Mouse (Mus musculus) embryo, embryonic 9.5 days (tissue): Measurements from ENCODE around the gene Rere.
"Not testable (repeated sequence)": the region's sequence is repeated elsewhere in the genome, so short reads cannot be mapped to it uniquely, and the experiment has no call there.

Experiments
- DNase-seq: peaks from one replicate; pipeline ENCODE4 v3.0.0-alpha.2; 2017; ENCODE audit errors: extremely low spot score

Gene Rere

DNA sequence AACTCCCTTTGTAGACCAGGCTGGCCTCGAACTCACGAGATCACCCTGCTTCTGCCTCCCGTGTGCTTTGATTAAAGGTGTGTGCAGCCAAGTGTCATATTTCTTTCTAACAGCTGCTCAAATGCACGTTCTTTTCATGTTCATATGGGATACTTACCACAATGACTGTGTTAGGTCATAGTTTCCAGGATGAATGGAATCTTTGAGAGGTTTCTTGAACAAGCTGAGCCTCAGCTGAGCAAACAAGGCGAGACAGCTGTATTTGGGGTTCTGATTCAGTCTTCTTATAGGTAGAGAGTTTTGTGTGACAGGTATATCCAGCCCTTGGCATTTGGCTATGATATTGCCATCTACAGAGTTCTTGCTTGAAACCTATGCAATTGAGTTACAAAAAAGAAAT lies 179.0 kb downstream of the Rere start:
- DNase-seq, result no peak

GRCm38 (mm10) chr4:150461011-150461410 lies 179.6 kb downstream of the Rere start:
- DNase-seq, result no peak

DNA sequence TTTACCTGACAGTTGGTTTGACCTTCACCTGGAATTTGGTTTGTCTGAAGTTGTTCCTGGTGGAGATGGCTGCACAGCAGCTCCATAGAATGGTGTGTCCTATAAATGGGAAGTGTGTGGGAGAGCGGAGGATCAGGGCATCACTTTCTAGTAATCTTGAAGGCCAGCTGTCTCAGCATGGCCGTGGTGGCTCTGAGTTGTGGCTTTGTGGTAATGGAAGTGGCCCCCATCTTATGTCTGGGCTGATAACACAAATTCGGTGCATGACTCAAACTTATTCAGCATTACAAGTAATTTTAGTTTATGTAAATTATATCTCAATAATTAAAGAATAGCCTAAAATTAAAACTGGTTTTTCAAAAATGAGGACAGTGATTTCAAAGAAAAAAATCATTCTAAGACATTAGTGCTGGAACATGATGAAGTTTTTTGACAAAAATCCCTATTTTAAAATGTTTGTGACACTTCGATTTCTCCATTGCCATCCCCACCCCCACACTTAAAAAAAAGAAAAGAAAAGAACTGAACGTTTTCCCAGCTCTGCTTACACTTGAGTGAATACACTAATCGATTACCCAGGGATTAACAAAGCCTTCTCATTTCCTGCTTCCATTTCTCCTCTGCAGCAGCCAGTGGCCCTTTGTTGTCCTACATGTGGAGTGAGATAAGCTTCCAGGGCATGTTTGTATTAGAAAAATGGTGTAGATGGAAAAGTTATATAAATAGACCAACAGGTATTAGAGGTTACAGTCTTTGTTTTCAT lies 180.2 kb downstream of the Rere start:
- peak; percentile 43 for DNase-seq

GRCm38 (mm10) chr4:150462367-150462766 lies 180.9 kb downstream of the Rere start:
- no peak for DNase-seq

GRCm38 (mm10) chr4:150465759-150466158 lies 184.3 kb downstream of the Rere start:
- DNase-seq, result peak; percentile 50

DNA sequence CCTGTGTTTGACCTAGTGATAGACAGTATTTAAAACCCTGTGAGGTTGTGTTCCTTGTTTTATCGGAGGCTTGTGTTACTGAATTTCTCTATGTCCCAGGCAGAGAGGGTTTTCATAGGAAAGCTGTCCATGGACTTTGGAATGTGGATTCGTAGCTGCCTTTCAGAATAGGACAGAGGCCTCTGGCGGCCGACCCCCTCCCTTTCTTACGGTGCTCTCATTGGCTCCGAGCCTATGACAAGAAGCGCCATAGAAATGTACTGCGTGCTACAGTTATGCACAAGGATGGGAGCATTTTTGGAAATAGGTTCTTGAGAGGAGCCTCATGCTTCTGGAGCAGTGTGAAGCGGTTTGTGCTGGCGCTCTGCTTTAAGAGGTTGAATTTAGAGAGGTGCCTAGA lies 187.8 kb downstream of the Rere start:
- no peak for DNase-seq

DNA sequence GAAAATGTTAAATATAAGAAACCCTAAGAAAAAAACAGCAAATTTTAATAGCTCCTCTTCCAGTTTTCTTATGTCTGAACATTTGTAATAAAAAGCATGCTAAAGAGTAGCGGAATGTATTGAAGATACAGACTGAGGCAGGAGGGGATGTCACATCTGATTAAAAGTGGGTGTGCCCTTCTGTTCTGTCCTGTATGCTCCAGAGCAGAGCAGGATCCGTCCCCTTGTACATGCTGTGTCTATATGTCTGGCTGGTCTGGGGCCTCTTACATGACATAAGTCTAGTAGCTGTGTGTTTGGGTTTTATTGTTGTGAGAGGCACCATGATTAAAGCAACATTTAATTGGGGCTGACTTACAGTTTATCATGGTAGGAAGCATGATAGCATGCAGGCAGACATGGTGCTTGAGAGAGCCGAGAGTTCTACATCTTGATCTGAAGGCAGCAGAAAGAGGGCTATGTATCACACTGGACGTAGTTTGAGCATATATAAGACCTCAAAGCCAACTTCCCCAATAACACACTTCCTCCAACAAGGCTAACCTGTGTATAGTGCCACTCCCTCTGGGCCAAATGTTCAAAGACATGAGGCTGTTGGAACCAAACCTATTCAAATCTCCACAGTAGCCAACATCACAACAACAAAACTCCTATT lies 189.4 kb downstream of the Rere start:
- no peak for DNase-seq

GRCm38 (mm10) chr4:150472751-150473436 lies 191.4 kb downstream of the Rere start:
- DNase-seq, result no peak

GRCm38 (mm10) chr4:150473437-150474070 lies 192.1 kb downstream of the Rere start:
- DNase-seq, result no peak

GRCm38 (mm10) chr4:150474086-150474485 lies 192.6 kb downstream of the Rere start:
- DNase-seq, result no peak

GRCm38 (mm10) chr4:150476258-150476657 lies 194.8 kb downstream of the Rere start:
- no peak for DNase-seq

DNA sequence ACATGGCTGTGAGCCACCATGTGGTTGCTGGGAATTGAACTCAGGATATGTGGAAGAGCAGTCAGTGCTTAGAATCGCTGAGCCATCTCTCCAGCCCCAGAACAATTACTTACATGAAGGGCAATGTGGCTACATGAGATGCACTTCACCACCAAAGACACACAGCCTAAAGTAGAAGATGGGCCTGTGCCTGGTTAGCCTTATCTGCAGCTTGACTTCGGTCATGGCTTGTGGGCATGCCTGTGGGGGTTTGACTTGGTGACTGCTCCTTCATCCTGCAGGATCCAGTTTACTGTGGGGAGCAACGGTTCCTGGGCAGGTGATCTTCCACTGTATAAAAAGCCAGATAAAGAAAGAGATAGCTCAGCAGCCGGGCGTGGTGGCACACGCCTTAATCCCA lies 196.6 kb downstream of the Rere start:
- DNase-seq, result no peak

- not testable (repeated sequence) for DNase-seq
Observed at GRCm38 (mm10) chr4:150483081-150483480, 201.6 kb downstream of the Rere start.

DNA sequence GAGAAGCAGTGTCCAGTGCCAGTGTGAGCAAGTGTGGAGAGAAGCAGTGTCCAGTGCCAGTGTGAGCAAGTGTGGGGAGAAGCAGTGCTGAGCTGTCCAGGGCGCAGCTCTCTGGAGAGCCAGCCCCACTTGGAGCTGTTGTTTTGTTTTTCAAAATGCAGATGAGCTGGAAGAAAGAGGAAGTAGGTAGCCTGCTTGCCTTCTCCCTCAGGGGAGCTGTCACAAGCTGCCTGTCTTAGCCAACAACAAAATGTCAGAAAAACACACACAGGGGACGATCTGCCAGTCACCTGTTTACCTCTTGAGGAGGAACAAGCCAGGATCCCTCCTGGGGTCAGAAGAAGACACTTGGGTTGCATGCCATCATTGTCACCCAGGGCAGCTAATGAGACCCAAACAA lies 204.7 kb downstream of the Rere start:
- no peak for DNase-seq

DNA sequence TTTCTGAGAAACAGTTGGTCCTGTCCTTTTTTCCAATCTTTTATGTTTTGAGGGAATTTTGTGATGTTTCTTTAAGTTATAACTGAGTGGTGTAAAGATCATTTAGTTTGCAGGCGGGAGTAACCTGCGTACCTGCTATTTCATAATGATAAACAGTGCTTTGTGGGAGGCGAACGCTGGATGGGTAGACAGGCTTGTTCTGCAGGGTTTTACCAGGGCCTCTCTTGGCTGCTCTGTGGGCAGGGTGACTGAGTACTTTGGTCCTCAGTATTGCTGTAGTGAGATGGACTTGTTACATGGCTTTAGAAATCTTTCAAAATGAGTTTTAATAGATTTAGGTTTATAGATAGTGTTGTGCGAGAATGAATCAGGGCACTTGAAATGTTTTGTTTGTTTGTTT lies 205.7 kb downstream of the Rere start:
- DNase-seq, result no peak

- peak; percentile 60 for DNase-seq
Observed at GRCm38 (mm10) chr4:150488096-150488748, 206.8 kb downstream of the Rere start.

DNA sequence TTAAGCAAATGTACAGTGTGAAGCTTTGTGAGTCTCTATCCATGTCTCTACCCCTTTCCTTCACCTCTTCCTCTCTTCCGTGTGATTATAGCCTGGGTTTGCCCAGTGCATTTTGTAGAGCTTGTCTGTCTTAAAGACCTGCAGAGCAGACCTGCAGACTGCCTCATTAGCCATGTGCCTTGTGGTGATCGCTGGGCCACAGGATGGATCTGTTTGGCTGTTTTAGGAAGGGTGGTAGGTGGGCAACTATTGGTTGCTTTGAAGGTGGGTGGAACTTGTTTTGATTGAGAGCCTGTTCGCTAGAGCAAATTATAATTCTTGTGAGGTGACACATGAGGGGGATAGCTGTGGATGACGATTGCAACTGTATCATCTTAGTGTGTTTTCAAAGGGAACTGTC lies 207.3 kb downstream of the Rere start:
- no peak for DNase-seq

DNA sequence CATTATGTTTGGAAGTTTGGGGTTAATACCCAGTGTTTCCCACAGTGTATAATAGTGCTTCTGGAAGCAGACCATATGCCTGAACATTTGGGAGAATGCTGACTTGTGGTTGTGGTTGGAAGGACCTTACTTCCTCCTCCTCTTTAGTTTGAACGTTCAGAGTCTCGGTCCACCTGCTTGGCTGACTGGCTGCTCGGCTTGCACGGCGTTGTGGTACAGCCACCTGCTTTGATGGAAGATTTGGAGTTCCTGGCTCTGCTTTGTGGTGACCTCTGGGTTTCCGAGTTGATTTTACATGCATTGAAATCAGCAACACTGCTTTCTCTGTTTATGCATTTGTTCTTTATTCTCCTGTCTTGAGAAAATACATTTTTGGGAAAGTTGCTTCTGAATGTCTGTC lies 208.6 kb downstream of the Rere start:
- no peak for DNase-seq

DNA sequence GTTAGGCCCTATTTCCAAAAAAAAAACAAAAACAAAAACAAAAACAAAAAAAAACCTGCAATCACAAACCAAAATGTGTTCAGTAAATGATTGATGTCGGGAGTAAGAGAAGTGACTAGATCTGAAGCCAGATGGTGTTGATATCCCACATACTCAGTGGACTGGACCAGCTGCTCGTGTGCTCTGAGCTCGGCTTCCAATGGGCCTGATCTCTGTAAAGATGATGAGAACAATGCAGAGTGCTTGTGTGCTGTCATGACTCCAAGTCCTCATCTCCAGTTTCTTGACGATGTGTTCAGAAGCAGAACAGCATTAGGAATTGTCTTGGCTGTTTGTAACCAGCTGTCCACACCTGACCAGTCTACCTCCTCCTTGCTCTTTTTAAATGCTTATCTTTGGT lies 210.3 kb downstream of the Rere start:
- DNase-seq, result no peak

DNA sequence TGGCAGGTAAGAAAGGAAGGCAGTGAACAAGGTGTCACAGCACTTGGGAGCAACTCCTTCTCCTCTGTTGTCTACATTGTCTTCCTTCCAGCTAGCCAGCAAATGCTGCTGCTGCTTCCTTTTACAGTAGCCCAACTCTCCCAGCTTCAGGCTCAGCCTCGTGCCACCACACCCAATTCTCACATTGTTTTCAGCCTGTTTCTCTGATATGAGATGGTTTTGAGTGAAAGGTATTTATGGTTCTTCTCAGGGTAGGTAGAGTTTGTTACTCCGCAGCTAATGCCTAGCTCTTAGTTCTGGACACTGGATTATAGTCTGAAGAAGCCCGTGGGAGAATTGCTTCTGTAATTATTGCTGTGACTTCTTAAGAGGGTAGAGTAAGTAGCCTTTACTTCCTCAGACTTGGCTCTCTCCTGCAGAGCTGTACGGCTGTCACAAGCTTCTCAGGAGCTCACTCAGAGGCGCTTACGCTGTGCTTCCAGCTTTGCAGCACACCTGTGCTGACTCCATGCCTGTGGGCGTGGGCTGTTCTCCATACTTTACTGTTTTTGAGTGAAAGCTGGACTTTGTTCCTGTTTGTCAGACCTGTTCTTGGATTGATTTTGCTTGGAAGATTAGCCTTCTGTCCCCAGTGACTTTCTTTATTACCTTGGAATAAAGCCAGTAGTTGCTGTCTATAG lies 212.0 kb downstream of the Rere start:
- no peak for DNase-seq

GRCm38 (mm10) chr4:150493938-150494330 lies 212.5 kb downstream of the Rere start:
- not testable (repeated sequence) for DNase-seq
